In genomic region chr7:132332176-132332575, GRCm38 (mm10) we compare ENCODE assay signal across 13 mouse cellular contexts. TPM values are rescaled to one million over a fixed set of nuclear protein-coding genes. Genes with fewer than 3 reads are reported as not detected.
DNase-seq lines count a peak whose midpoint lies in the region; ATAC-seq and TF ChIP-seq lines count a peak whose summit lies in the region.
"Had no signal": no experiment of that assay in that cellular context is flagged by ENCODE, and none has a peak within 500 bp of the region (broad histone marks: within the 10 kb centered on the region; RNA-seq: fewer than 3 reads in every experiment).

No protein-coding gene starts in this region.

- H3K27ac ChIP-seq in forebrain, postnatal 0 days (ENCODE audit: low read depth, low read length), result no peak overlapping the region
- no peak overlapping the region for H3K27ac ChIP-seq in forebrain, embryonic 15.5 days (replicated peaks)
- no peak overlapping the region for H3K27ac ChIP-seq in lung, postnatal 0 days (ENCODE audit: low read length)
- H3K27ac ChIP-seq: limb, embryonic 13.5 days; macrophage had no signal

- H3K36me3 ChIP-seq in forebrain, postnatal 0 days (ENCODE audit: insufficient read depth), result no peaks in the 10 kb centered on the region
- no peaks in the 10 kb centered on the region for H3K36me3 ChIP-seq in forebrain, embryonic 15.5 days
- no peaks in the 10 kb centered on the region for H3K36me3 ChIP-seq in lung, postnatal 0 days (ENCODE audit: insufficient read depth, low read length)
- H3K36me3 ChIP-seq: limb, embryonic 13.5 days had no signal

- no peak overlapping the region for H3K4me2 ChIP-seq in forebrain, postnatal 0 days (ENCODE audit: low read depth)
- H3K4me2 ChIP-seq in forebrain, embryonic 15.5 days (replicated peaks), result no peak overlapping the region
- no peak overlapping the region for H3K4me2 ChIP-seq in lung, postnatal 0 days (replicated peaks; ENCODE audit: low read depth, low read length)
- H3K4me2 ChIP-seq: limb, embryonic 13.5 days had no signal

- DNase-seq in forebrain, postnatal 0 days, result no peak
- DNase-seq in kidney, postnatal 36 days, result peak; percentile 23 to 43
- DNase-seq in kidney, adult 18-20 months, result no peak
- DNase-seq in brain, embryonic 14.5 days (ENCODE audit: low read depth), result peak; percentile 59
- peak; percentile 54 for DNase-seq in lung, postnatal 0 days (ENCODE audit: low spot score)
- no peak for DNase-seq in gastrocnemius, postnatal 4 days (ENCODE audit: low spot score in 2 of 2)
- no peak for DNase-seq in cerebellum, adult 11 months
- DNase-seq: adrenal gland, postnatal 10 days; heart, postnatal 10 days; kidney, adult 8-10 months had no signal

- WGBS in forebrain, postnatal 0 days, result 38% methylated on average over 11 of the region's 11 CpGs
- 43% methylated on average over 11 of the region's 11 CpGs for WGBS in forebrain, embryonic 15.5 days
- 38% methylated on average over 11 of the region's 11 CpGs for WGBS in lung, postnatal 0 days

- no peak overlapping the region for H3K4me3 ChIP-seq in forebrain, postnatal 0 days (ENCODE audit: low read depth, low read length)
- H3K4me3 ChIP-seq in forebrain, embryonic 15.5 days, result no peak overlapping the region
- no peak overlapping the region for H3K4me3 ChIP-seq in lung, postnatal 0 days (ENCODE audit: low read depth, low read length)
- H3K4me3 ChIP-seq: limb, embryonic 13.5 days had no signal

- H3K9me3 ChIP-seq in forebrain, postnatal 0 days (ENCODE audit: low read length), result no peaks in the 10 kb centered on the region
- H3K9me3 ChIP-seq in forebrain, embryonic 15.5 days, result no peaks in the 10 kb centered on the region
- H3K9me3 ChIP-seq in lung, postnatal 0 days (ENCODE audit: low read length), result no peaks in the 10 kb centered on the region
- H3K9me3 ChIP-seq: limb, embryonic 13.5 days had no signal

- no peak; the same call in 1 of the 2 replicates for ATAC-seq in forebrain, postnatal 0 days
- no peak for ATAC-seq in forebrain, embryonic 15.5 days (replicated peaks)
- ATAC-seq in lung, postnatal 0 days, result peak; percentile 68

- no peaks in the 10 kb centered on the region for H3K4me1 ChIP-seq in forebrain, postnatal 0 days (ENCODE audit: insufficient read depth)
- peaks cover 11% of the 10 kb centered on the region for H3K4me1 ChIP-seq in forebrain, embryonic 15.5 days
- peaks cover 6% of the 10 kb centered on the region for H3K4me1 ChIP-seq in lung, postnatal 0 days (ENCODE audit: insufficient read depth, low read depth, low read length)

- H3K27me3 ChIP-seq in forebrain, postnatal 0 days (ENCODE audit: insufficient read depth, low read length), result no peaks in the 10 kb centered on the region
- 0 out of 2 replicates have a peak, but pooled peaks cover 2% of the 10 kb centered on the region for H3K27me3 ChIP-seq in forebrain, embryonic 15.5 days
- H3K27me3 ChIP-seq in lung, postnatal 0 days (replicated peaks; ENCODE audit: insufficient read depth, low read length), result no peaks in the 10 kb centered on the region
- H3K27me3 ChIP-seq: limb, embryonic 13.5 days had no signal

- TF ChIP-seq POLR2A in brain, embryonic 14.5 days (IDR thresholded peaks at IDR 0.05; ENCODE audit: borderline replicate concordance, extremely low read depth, insufficient read depth, insufficient read length, poor library complexity, severe bottlenecking), result no peak

- no peak for TF ChIP-seq EP300 in lung, postnatal 0 days (IDR thresholded peaks at IDR 0.05)

- 0 out of 2 replicates have a peak, but pooled peaks have one; percentile 3 for TF ChIP-seq CTCF in forebrain, postnatal 0 days (IDR thresholded peaks at IDR 0.05; ENCODE audit: low read depth)
- TF ChIP-seq CTCF in brain, embryonic 14.5 days (IDR thresholded peaks at IDR 0.05; ENCODE audit: borderline replicate concordance, extremely low read depth, insufficient read depth, insufficient read length), result no peak
- peak; percentile 36 for TF ChIP-seq CTCF in lung, postnatal 0 days (IDR thresholded peaks at IDR 0.05)

- H3K9ac ChIP-seq in forebrain, postnatal 0 days, result no peak overlapping the region
- H3K9ac ChIP-seq in forebrain, embryonic 15.5 days (replicated peaks), result no peak overlapping the region
- H3K9ac ChIP-seq in lung, postnatal 0 days (replicated peaks; ENCODE audit: low read depth), result no peak overlapping the region
- H3K9ac ChIP-seq: limb, embryonic 13.5 days had no signal

RNA-seq across cellular contexts. Expression of gene Chst15, which starts 15.1 kb away (rescaled TPM):
- 19.3 and 20.5 TPM in 2 replicates for total RNA-seq in forebrain, postnatal 0 days (2014; rRNA removed)
- polyA plus RNA-seq in forebrain, postnatal 0 days (2015; fragmentation: Nextera tagmentation; extraction: Ambion mirVana), result 7.2 and 12.8 TPM in 2 replicates
- polyA plus RNA-seq in forebrain, embryonic 15.5 days (2015; fragmentation: Nextera tagmentation; extraction: Ambion mirVana), result 20.1 and 22.0 TPM in 2 replicates
- polyA plus RNA-seq in brain, embryonic 14.5 days (2012; rRNA removed), result 8.5 and 14.4 TPM in 2 replicates
- polyA plus RNA-seq in lung, postnatal 0 days (2015; fragmentation: Nextera tagmentation; extraction: Ambion mirVana), result 13.1 and 14.1 TPM in 2 replicates
- 10 to 100 TPM; 11.6 to 12.0 TPM for total RNA-seq in gastrocnemius, postnatal 4 days (2021)

Comparison
In these comparisons a context has a peak if more than half of its experiments do, and no peak if none do; other contexts are left out.
1. DNase-seq: peak in kidney, postnatal 36 days (2 of 2), brain, embryonic 14.5 days (single experiment) and lung, postnatal 0 days (single experiment); none in forebrain, postnatal 0 days (single experiment), kidney, adult 18-20 months (single experiment), gastrocnemius, postnatal 4 days (0 of 2) and cerebellum, adult 11 months (single experiment).